Mouse (Mus musculus) heart, adult 18-20 months (tissue): Measurements from ENCODE around the gene Hook1. TPM values are rescaled to one million over a fixed set of nuclear protein-coding genes. Genes with fewer than 3 reads are reported as not detected.

ENCODE experiments used
- total RNA-seq, 2 experiments: library from RNA; stranded (reverse); gene quantifications; 2 replicates each; pipeline ENCODE4 v1.2.3; 2021

Hook1 gene
- total RNA-seq, 2 experiments from 2014 or later = 10.8 to 13.6 TPM

Other genes starting within 250 kb of the Hook1 start
- gene Cyp2j13, start 110.3 kb downstream of the Hook1 start, total RNA-seq = not detected
- gene Cyp2j12, start 173.9 kb downstream of the Hook1 start, total RNA-seq = not detected